Mouse (Mus musculus): ENCODE data around the gene Ttc13.

DNA sequence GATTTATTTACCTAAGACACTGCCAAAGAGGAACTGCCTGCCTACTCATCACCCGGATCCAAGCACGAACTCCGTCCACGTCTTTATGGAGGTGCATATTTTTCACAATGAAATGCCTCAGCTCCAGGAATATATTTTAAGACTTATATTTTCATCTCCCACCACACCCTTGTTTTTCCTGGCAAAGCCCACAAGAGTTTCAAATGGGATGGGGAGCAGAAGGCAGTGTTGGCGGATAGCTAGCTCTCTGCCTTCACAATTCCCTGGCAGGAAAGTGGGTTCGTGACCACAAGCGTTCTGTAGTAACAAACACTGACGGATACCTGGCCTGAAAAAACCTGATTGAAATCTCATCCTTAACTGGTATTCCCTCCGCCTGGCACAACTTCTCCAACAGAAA lies 60.0 kb downstream of the Ttc13 start:
- TF ChIP-seq CTCF (IDR thresholded peaks at IDR 0.05; ENCODE audit: extremely low read depth, insufficient read length, insufficient replicate concordance, low read depth, low read length): no peak
- no peak for TF ChIP-seq POLR2A (IDR thresholded peaks at IDR 0.05; ENCODE audit: low read depth, low read length)

Data from small intestine, adult 2 months (tissue).